Mouse (Mus musculus) lung, postnatal 10 days (tissue): ENCODE measurements around the gene Ntmt1.

Source experiments
- DNase-seq: peaks from one replicate; pipeline ENCODE4 v3.0.0; 2021

Ntmt1 gene

DNA sequence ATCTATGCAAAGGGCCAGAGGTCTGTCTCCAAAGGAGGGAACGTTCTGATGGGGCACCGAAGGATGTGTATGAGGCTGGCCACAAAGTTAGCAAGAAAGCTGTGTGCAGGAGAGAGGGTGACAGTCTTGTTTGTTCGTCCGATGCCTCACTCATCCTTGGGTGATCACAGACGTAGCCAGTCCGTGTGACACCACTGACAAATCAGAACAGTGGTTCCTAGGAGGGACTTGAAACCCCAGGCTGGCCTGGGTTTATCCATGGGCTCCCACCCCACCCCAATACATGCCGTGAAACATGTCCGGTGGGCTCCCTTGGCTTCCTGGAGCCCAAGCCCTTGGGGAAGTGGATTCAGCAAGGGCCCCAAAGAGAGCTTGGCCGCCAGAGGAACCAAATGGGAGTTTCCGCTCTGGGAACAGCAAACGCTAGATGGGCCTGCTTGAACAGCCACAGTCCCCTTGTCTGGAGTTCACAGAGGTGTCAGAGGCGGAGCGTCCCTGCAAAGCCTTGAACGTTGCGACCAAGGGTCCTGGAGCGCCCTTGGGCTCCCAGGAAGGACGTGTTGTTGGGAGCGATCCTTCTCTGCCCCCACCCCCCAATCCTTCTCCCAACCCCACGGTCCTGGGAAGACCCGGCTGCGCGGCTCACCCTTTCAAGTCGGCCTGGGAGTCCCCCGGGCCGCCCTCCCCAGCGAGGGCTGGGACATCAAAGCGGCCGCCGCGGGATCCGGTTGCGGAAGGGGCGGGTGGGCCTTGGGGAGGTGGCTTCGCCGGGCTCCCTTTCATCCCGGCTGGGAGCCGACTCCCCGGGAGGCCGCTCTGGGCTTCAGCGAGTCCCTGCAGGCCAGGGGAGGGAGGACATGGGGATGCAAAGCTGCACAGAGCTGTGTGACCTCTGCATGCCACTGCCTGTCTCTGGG lies 23.3 kb upstream of the Ntmt1 start:
- DNase-seq, result peak; percentile 91

- no peak for DNase-seq
Measured at GRCm38 (mm10) chr2:30787466-30787865, 20.2 kb upstream of the Ntmt1 start.

DNA sequence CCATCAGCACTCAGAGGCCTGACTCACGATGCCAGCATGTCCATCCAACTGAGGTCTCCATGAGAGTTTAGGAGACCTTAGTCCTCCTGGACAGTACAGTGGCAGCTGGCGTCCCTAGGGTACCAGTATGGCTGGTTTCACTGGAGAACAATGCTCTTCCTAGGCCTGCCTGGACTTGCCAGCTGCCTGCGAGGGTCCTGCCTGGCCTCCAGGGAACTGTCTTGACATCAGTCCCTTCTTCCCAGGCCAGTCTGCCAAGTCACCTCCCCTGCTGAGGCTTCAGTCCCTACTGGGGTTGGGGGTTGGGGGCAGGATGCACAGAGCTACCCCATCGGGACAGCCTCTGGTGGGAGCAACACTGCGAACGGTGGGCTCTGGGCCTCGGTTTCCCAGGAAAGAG lies 15.6 kb upstream of the Ntmt1 start:
- no peak for DNase-seq

- peak; percentile 97 for DNase-seq
Measured at GRCm38 (mm10) chr2:30794179-30795108, 13.2 kb upstream of the Ntmt1 start.

- no peak for DNase-seq
Measured at GRCm38 (mm10) chr2:30795271-30795888, 12.2 kb upstream of the Ntmt1 start.

- DNase-seq, result peak; percentile 35
Measured at GRCm38 (mm10) chr2:30795889-30796275, 11.7 kb upstream of the Ntmt1 start.

- DNase-seq, result peak; percentile 93
Measured at GRCm38 (mm10) chr2:30796382-30796781, 11.2 kb upstream of the Ntmt1 start.

DNA sequence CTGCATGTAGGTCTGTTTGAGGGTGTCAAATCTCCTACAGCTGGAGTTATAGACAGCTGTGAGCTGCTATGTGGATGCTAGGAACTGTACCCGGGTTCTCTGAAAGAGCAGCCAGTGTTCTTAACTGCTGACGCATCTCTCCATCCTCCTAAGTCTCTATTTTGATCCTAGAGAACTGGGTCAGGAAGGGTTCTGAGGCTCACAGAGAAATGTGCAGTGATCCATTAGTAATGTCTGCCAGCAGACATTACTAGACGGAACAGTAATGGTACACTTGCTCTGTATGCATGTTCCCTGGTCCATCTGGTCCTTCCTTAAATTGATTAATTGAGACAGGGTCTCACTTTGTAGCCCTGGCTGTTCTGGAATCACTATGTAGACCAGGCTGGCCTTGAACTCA lies 8.2 kb upstream of the Ntmt1 start:
- no peak for DNase-seq

DNA sequence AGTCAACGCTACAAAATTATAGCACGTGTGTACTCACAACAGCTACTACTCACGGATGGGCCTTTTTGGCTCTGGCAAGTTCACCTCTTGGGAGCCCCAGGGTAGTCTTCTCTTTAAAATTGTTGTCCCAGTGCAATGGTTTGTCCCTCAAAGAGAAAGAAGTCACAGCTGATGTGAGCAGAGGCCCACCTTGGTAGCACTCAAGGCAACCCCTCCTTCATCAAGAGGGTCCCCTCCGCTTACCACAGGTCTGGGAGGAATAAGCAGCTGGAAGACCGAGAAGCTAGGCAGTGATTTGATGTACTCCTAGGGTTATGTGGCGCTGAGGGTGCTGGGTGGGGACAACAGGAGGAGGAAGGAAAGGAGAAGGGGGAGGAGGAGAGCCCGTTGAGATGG lies 7.0 kb upstream of the Ntmt1 start:
- no peak for DNase-seq

DNA sequence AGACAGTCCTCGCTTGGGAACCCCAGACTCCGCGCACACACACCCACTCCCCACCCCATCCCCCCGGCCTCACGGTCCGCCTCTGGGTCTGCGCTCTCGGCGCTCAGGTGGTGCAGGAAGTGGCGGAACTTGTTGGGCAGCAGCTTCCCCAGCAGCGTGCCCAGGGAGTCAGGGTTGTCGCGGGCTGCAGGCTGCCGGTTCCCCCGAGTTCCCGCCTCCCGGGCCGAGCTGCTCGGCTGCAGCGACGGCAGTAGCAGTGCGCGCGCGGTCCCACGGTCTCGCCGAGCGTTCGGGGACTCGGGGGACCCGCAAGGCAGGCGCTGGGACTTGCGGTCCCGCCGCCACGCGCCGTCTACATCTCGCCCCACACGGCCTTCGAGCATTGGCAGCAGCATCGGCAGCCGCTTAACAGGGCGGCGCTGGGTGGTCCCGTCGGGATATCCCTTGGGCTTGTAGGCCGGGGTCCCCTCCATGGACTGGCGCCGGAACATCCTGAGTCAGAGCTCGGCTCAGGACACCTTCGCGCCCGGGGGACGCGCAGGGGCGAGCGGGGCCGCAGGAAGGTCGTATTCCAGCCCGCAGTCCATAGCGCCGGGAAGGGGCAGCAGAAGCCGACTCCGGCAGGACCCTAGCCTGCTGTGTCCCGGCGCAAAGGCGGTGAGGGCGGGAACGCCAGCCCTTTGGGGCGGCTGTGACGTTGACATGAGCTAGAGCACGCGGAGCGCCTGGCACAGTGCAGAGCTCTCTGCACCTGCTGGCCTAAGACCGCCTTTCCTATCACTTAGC lies 6.4 kb upstream of the Ntmt1 start:
- peak; percentile 40 for DNase-seq

- no peak for DNase-seq
Measured at GRCm38 (mm10) chr2:30803604-30804003, 4.0 kb upstream of the Ntmt1 start, which contains the start of gene 1700001O22Rik. Gene 1700001O22Rik, minus strand, starts transcription at chr2:30803661.

DNA sequence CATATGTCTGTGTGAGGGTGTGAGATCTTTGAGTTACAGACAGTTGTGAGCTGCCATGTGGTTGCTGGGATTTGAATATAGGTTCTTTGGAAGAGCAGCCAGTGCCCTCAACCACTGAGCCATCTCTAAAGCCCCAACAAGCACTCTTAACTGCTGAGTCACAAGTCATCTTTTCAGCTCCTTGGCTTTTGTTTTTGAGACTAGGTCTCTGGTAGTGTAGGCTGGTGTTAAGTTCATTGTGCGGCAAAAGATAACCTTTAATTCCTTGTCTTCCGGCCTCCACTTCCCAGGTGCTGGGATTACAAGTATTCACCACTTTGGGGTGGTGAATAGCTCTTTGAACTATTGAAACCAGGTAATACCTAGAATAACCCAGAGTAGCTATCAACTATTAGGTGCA lies 1.6 kb upstream of the Ntmt1 start:
- DNase-seq, result no peak

DNA sequence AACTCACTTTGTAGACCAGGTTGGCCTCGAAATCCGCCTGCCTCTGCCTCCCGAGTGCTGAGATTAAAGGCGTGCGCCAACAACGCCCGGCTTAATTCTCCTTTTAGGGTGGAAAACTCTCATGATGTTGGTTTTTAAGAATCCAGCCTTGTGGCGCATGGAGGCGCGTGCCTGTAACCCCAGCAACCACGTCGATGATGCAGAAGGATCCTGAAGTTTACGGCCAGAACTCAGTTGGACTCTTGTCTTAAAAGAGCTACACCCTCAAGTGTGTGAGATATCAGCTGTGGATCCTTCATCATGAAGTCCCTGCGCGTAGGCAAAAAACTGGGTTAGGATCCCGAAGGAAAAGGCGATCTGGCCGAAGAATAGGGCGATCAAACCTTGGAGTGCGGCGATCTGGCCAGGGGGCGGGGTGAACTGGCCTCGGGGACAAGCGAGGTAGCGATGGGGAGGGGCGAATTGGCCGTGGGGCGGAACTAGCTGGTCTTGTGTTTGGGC lies 429 bp upstream of the Ntmt1 start:
- no peak for DNase-seq

- DNase-seq, result no peak
Measured at GRCm38 (mm10) chr2:30808296-30808655, 650 bp downstream of the Ntmt1 start.

DNA sequence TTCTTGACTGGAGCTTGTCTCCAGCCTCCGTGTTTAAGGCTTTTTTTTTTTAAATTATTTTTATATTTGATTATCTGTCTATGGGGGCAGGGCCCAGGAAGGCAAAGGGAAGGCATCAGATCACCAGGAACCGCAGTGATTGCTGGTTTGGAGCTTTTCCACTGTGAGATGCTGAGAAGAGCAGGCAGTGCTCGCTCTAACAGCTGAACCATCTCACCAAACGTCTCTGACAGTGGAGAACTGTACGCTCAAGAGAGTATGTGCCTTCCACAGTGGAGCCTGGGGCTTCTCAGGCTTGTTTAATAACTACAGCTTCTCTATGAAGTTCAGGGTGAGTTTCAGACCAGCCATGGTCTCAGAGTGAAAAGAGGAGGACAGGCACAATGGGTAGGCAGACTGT lies 1.9 kb downstream of the Ntmt1 start:
- peak; percentile 45 for DNase-seq

GRCm38 (mm10) chr2:30810573-30810972 lies 2.9 kb downstream of the Ntmt1 start:
- DNase-seq, result no peak

GRCm38 (mm10) chr2:30816383-30816782 lies 8.8 kb downstream of the Ntmt1 start:
- no peak for DNase-seq

GRCm38 (mm10) chr2:30819873-30820272 lies 12.2 kb downstream of the Ntmt1 start:
- DNase-seq, result no peak

- DNase-seq, result no peak
Measured at GRCm38 (mm10) chr2:30821073-30821472, 13.4 kb downstream of the Ntmt1 start.

GRCm38 (mm10) chr2:30822460-30822859 lies 14.8 kb downstream of the Ntmt1 start:
- DNase-seq, result no peak

GRCm38 (mm10) chr2:30823385-30824153 lies 15.9 kb downstream of the Ntmt1 start:
- DNase-seq, result peak; percentile 91
